In the genomic region with DNA sequence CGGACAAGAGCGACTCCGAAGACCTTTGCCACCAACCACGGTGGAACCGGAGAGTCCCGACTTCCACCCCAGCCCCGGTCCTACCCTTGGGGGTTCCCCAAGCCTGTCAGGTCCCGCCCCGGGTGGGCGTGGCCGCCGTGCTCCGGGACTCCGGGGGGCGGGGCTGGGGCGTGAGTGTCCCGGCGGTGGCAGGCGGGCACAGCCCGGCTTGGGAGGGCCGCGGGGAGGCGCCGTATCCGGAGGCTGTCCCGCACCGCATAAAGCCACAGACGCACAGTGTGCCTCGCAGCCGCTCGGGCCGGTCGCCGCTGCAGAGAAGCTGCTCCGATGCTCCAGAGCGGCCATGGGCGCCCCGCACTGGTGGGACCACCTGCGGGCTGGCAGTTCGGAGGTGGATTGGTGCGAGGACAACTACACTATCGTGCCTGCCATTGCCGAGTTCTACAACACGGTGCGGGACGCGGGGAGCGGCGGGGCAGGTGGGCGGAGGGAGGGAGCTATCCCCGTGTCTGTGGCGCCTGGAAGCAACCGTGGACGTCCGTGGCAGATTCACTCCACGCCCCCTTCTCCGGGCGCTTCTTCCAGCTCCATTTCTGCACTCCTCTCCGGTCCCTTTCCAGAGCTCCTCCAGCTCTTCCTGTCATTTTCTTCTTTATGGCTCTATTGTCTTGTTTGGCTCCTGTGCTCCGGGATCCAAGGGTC, we compare ENCODE assay signal across 8 mouse cellular contexts. TPM values are rescaled to one million over a fixed set of nuclear protein-coding genes. Genes with fewer than 3 reads are reported as not detected.
A peak's percentile ranks its signal among the peaks of the same experiment; 100 is the strongest.
DNase-seq lines count a peak whose midpoint lies in the region; ATAC-seq and TF ChIP-seq lines count a peak whose summit lies in the region.

A gene (plus strand): TSS at position 251 of the 702 bp plus-strand sequence.

- no peaks in the 10 kb centered on the region for H3K9me3 ChIP-seq in hindbrain, embryonic 15.5 days

- peak within 1 kb of the TSS; percentile 75 for H3K4me2 ChIP-seq in hindbrain, embryonic 15.5 days

- peak; percentile 51 for TF ChIP-seq CTCF in gastrocnemius, adult 2 months (IDR thresholded peaks at IDR 0.05)

- H3K4me1 ChIP-seq in hindbrain, embryonic 15.5 days (replicated peaks): peaks cover 10% of the 10 kb centered on the region

- under 1% methylated on average over 60 of the region's 60 CpGs for WGBS in hindbrain, embryonic 15.5 days

- H3K27me3 ChIP-seq in hindbrain, embryonic 15.5 days: no peaks in the 10 kb centered on the region

- H3K27ac ChIP-seq in gastrocnemius, adult 2 months: peak within 1 kb of the TSS; percentile 84
- H3K27ac ChIP-seq in hindbrain, embryonic 15.5 days (replicated peaks): peak within 1 kb of the TSS; percentile 41; the same call in 1 of the 2 replicates

- no peaks in the 10 kb centered on the region for H3K36me3 ChIP-seq in hindbrain, embryonic 15.5 days

- intact Hi-C loops in gastrocnemius, adult 2 months (cut with DNase I): no loop called here

- H3K4me3 ChIP-seq in gastrocnemius, adult 2 months: peak within 1 kb of the TSS; percentile 88
- peak within 1 kb of the TSS; percentile 84 for H3K4me3 ChIP-seq in hindbrain, embryonic 15.5 days

- DNase-seq in T-cell, adult 2 months (ENCODE audit: low spot score): peak; percentile 91
- DNase-seq in cerebellum, postnatal 4 days (ENCODE audit: low spot score in 2 of 2): peak; percentile 52 to 63
- DNase-seq in gastrocnemius, adult 2 months: peak; percentile 97
- DNase-seq in layer of hippocampus, postnatal 36 days: peak; percentile 78 to 80
- DNase-seq in lung, postnatal 25 days (ENCODE audit: low spot score): peak; percentile 96
- peak; percentile 94 for DNase-seq in ovary, postnatal 36 days (ENCODE audit: low spot score)
- DNase-seq in thymus, postnatal 14 days: peak; percentile 96

- peak within 1 kb of the TSS; percentile 70 for H3K9ac ChIP-seq in hindbrain, embryonic 15.5 days

- peak; percentile 93 for ATAC-seq in hindbrain, embryonic 15.5 days (ENCODE audit: low FRiP score, low read depth)

RNA-seq across cellular contexts. Expression of the gene that starts here (rescaled TPM):
- 1 to 10 TPM; 1.9 to 2.1 TPM for total RNA-seq in gastrocnemius, adult 2 months (2021)
- polyA plus RNA-seq in hindbrain, embryonic 15.5 days (2015; fragmentation: Nextera tagmentation; extraction: Ambion mirVana): 18.0 and 20.2 TPM in 2 replicates
- 1 to 10 TPM; 5.1 to 6.9 TPM for total RNA-seq in layer of hippocampus, postnatal 36 days (2021)

Comparison
In these comparisons a context has a peak if more than half of its experiments do, and no peak if none do; other contexts are left out.
1. Peak in every context shown above with its lines: DNase-seq, ATAC-seq, H3K4me3 ChIP-seq and H3K27ac ChIP-seq.